Mouse (Mus musculus) lung, postnatal 0 days (tissue): Measurements from ENCODE around the gene Rnf24.

Source experiments
- CTCF ChIP-seq: IDR thresholded peaks from 2 replicates; pipeline ENCODE4 v1.5.1; 2016; ENCODE audit warnings: antibody characterized with exemption, mild to moderate bottlenecking
- EP300 ChIP-seq: IDR thresholded peaks from 2 replicates; pipeline ENCODE4 v1.6.1; 2016; ENCODE audit warnings: antibody characterized with exemption, mild to moderate bottlenecking, control low read depth

GRCm38 (mm10) chr2:131377055-131377454 is 24.4 kb upstream of the Rnf24 start:
- TF ChIP-seq CTCF = no peak
- TF ChIP-seq EP300 = no peak
